Mouse (Mus musculus) liver, adult 2 months (tissue): ENCODE results near the gene Elof1.

Experiments
- CTCF ChIP-seq: fragments of 200-500 bp; IDR thresholded peaks from 2 replicates; pipeline ENCODE4 v1.5.1; 2011; ENCODE audit warnings: low read depth, low read length, control low read depth
- POLR2A ChIP-seq: fragments of 200-500 bp; IDR thresholded peaks from 2 replicates; pipeline ENCODE4 v1.6.1; 2011; ENCODE audit warnings: low read length, control low read depth; ENCODE audit not compliant: insufficient read depth; ENCODE audit errors: extremely low read depth

DNA sequence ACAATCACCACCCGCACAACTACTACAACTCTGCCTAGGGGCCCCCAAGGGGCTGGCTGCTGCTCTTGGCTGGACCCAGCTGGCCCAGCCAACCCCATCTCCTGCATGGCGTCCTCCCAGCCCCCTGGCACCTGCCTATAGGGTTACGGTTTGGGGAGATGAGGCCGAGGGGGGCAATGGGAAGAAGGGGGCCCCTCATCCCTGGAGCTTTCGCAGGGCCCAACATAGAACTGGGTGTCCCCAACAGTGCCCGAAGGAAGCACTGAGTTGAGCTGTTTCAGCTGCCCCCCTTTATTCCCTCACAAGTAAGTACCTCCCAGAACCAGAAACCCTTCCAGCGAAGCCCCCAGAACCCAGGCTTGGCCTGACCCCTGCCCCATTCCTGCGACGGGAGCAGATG is 8.8 kb downstream of the Elof1 start:
- TF ChIP-seq CTCF (no peak), POLR2A (no peak)
